Mouse (Mus musculus) neutrophil, adult 59 days (primary cell): ENCODE measurements around the gene Gsc2. TPM values are rescaled to one million over a fixed set of nuclear protein-coding genes. Genes with fewer than 3 reads are reported as not detected.

Source experiments
- total RNA-seq, 2 experiments: library from RNA; stranded (reverse); gene quantifications; 1 replicate in 1 of 2; 2 replicates in 1 of 2; pipeline ENCODE4 v1.2.4; 2023

Gsc2 gene
- total RNA-seq: not detected

DNA sequence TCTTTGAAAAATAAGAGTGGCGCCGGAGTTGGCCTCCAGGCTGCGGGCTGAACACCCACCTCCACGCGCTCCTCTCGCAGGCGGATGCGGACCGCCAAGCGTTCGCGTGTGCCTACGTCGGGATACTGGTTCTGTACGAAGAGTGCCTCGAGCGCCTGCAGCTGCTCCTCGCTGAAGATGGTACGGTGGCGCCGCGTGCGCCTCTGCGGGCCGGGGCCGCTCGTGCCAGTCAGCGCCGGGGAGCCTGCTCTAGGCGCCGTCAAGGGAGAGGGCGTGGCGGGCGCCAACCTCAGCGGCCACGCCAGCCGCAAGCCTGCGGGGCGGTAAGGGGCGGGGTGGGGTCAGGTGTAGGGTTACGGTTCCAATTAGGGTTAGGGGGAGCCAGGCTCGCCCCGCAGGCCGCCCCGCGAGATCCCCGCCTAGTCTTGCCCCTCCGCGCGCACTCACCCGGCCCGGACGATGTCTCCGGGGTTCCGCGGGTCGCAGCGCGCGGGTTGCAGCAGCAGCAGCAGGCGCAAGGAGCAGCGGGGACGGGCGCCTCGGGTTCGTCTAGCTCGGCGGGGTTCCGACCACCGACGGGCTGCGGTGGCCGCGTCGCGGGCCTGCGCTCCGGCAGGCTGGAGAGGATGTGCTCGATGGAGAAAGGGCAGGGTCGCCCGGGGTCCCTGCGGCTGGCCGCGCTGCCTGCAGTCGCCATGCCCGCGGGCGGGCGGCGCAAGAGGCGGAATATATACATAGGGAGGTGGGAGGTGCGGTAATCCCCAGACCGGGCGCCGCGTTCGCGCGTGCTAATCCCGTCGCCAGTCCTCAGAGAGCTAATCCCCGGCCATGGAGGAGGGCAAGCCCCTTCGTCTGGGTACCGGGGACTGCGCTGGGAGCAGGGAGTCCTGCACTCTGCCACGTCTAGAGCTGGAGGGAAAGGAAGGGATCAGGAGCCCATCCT, at the start of gene Gsc2:
Gene Gsc2, minus strand, starts transcription at position 753 of the 943 bp plus-strand sequence.

DNA sequence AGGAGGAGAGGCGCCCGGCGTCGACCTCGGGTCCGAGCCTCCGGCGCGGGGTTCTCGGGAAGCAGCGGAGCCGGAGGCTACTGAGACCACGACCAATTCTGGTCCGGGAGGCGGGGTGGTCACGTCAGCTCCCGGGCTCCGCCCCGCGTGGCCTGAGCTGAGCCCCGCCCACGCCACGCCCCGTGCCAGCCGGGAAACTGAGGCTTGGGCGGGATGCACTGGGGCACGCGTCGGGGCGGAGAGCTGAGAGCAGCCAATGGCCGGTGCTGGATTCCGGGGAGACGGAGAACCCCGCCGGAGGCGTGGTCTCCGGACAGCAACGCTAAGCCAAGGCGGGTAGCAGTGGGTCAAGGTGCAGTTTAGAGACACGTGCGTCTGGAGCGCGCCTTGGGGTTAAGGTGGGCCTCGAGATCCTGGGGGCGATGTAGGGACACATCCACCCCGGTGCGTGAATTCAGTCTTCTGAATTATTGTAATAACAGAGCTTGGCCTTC, 13.3 kb upstream of the Gsc2 start, which contains the start of gene Slc25a1:
Gene Slc25a1, minus strand, starts transcription at position 133 of the 494 bp plus-strand sequence.

DNA sequence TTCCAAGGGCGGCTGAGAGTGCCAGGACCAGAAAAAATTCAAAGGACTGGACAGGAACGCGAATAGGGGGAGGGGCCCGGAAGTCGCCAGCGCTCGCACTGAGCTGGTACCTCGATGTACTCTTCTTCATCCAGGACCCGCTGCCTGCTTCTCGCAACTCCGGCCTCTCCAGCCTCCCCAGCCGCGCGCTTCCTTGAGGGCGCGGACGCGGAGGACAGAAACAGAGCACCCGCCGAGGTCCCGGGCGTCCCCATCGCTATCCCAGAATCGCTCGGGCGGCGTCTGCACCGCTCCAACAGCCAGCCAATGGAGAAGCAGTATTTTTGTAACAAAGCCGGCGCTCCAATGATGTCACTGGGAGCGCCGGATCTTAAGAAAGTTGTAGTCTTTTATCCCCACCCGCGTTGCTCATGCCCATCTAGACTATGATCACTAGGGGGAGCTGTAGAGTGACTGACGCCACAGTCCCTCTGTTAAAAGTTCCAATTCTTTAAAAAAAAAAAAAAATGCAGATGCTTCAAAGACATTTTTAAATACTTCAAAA, 3.7 kb downstream of the Gsc2 start, which contains the start of gene Ess2:
Gene Ess2, minus strand, starts transcription at position 297 of the 544 bp plus-strand sequence.

DNA sequence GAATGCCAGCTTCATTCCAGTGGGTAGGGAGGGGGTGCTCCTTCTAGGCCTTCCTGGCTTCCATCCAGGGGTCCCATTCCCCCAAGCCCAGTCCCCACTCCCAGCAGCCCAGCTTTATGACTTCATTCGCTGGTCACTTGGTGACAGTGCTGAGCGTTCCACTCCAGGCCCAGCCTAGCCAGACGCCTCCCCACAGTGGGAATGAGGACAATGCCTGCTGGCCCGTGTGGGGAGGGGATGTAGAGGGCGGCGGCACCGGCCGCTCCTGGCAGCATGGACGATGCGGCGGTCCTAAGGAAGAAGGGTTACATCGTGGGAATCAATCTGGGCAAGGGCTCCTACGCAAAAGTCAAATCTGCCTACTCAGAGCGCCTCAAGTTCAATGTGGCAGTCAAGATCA, 16.4 kb downstream of the Gsc2 start, which contains the start of the genes Dgcr2 and Tssk2:
Gene Dgcr2, minus strand, starts transcription at position 101 of the 400 bp plus-strand sequence.
Gene Tssk2, plus strand, starts transcription at position 176 of the 400 bp plus-strand sequence.

DNA sequence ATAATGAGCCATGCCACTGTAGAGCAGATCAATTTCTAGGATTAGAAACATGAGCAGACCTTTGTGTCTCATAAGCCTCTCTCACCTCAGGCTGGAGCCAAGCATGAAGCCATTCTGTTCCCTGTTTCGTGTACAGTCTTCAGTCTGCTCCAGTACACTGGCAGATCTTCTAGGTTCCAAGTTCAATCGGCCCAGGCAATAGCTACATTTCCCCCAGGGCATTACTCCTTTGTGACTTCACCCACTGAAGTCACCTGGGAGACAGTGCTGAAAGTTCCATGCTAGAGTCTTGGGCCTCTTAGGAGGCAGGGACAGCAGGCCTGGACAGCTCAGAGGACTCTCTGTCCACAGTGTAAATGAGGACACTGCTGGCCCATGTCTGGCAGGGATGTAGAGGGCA, 20.9 kb downstream of the Gsc2 start, which contains the start of gene Tssk1:
Gene Tssk1, plus strand, starts transcription at position 301 of the 400 bp plus-strand sequence.

DNA sequence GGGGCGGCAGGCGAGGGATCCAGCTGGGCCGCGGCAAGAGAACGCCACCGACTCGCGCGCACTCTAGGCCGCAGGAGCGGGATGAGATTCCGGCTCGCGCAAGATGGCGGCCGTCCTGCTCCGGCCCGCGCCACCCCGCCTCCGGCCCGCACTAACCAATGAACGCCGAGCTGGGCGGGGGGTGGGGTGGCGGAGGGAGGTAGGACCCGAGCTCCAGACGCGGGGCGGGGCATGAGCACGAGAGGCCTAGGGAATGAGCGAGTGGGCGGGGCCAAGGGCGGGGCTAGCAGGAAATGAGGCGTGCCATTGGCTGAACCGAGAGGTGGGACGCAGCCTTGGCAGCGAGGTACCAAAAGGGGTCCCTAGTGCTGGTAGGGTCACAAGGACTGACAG, 23.3 kb downstream of the Gsc2 start, which contains the start of gene Gm20518:
Gene Gm20518, minus strand, starts transcription at position 105 of the 393 bp plus-strand sequence.

Other genes with a start within 250 kb of the Gsc2 start
- gene Med15, start 182.2 kb downstream of the Gsc2 start, total RNA-seq: 10 to 100 TPM; 84.2 TPM
- gene Klhl22, start 155.4 kb downstream of the Gsc2 start, total RNA-seq: 10 to 100 TPM in 1 of 2 experiments, 1 to 10 TPM in 1; 9.5 to 13.6 TPM
- not detected for gene Scarf2, start 117.8 kb downstream of the Gsc2 start, total RNA-seq
- not detected for gene B830017H08Rik, start 81.9 kb downstream of the Gsc2 start, total RNA-seq
- gene Car15, start 76.7 kb downstream of the Gsc2 start, total RNA-seq: 1 to 10 TPM; 3.5 to 3.9 TPM
- under 1 TPM; 0.35 to 0.76 TPM for gene Gm20518, start 23.4 kb downstream of the Gsc2 start, total RNA-seq
- not detected for gene Tssk1, start 20.8 kb downstream of the Gsc2 start, total RNA-seq
- 10 to 100 TPM; 37.2 to 42.9 TPM for gene Dgcr2, start 16.5 kb downstream of the Gsc2 start, total RNA-seq
- not detected for gene Tssk2, start 16.4 kb downstream of the Gsc2 start, total RNA-seq
- 10 to 100 TPM; 27.8 to 32.6 TPM for gene Ess2, start 3.7 kb downstream of the Gsc2 start, total RNA-seq
- gene Slc25a1, start 13.2 kb upstream of the Gsc2 start, total RNA-seq: 10 to 100 TPM; 16.3 to 17.2 TPM
- 1 to 10 TPM in 1 of 2 experiments, under 1 TPM in 1; 0.56 to 2.1 TPM for gene Vpreb2, start 65.4 kb upstream of the Gsc2 start, total RNA-seq
- gene Dgcr6, start 137.8 kb upstream of the Gsc2 start, total RNA-seq: 1 to 10 TPM; 6.8 to 7.7 TPM
- 1 to 10 TPM; 8.5 to 9.8 TPM for gene Prodh, start 175.1 kb upstream of the Gsc2 start, total RNA-seq
- gene Rtn4r, start 212.6 kb upstream of the Gsc2 start, total RNA-seq: under 1 TPM; 0.20 to 0.42 TPM